Mouse (Mus musculus) macrophage (primary cell): ENCODE results near the gene 6030468B19Rik. TPM values are rescaled to one million over a fixed set of nuclear protein-coding genes. Genes with fewer than 3 reads are reported as not detected.
"Not testable (repeated sequence)": the region's sequence is repeated elsewhere in the genome, so short reads cannot be mapped to it uniquely, and the experiment has no call there.

Source experiments
- H3K27ac ChIP-seq: fragments of 350-480 bp; formaldehyde crosslinking; 2 replicates; pipeline ENCODE4 v1.9.0; 2021
- H3K36me3 ChIP-seq: fragments of 350-480 bp; formaldehyde crosslinking; 2 replicates; pipeline ENCODE4 v1.9.0; 2021; ENCODE audit errors: inconsistent target
- H3K4me3 ChIP-seq: fragments of 350-480 bp; formaldehyde crosslinking; 2 replicates; pipeline ENCODE4 v1.9.0; 2021; ENCODE audit errors: inconsistent target
- H3K79me2 ChIP-seq: fragments of 350-480 bp; formaldehyde crosslinking; 2 replicates; pipeline ENCODE4 v1.9.0; 2021; ENCODE audit errors: inconsistent target
- WGBS: methylation state at CpG from one replicate; pipeline ENCODE4 v1.1.7; 2026; ENCODE audit warnings: inconsistent platforms; ENCODE audit not compliant: missing documents; 5-methylcytosine and 5-hydroxymethylcytosine counted together
- polyA plus RNA-seq: library from polyadenylated mRNA; stranded (reverse); fragments of 250-400 nt; gene quantifications from 3 replicates; pipeline ENCODE4 v1.2.4, GENCODE M21; 2018; ENCODE audit warnings: inconsistent platforms

6030468B19Rik gene
- polyA plus RNA-seq, 1 experiment from 2014 or later = not detected

- Histone ChIP-seq H3K79me2 (no peaks in the 10 kb centered on the region), H3K27ac (peak overlapping the region; percentile 98), H3K36me3 (no peaks in the 10 kb centered on the region), H3K4me3 (peak overlapping the region; percentile 44)
- 51% methylated on average over 9 of the region's 9 CpGs for WGBS
Observed at GRCm38 (mm10) chr11:117782705-117783034, 14.8 kb upstream of the 6030468B19Rik start.

GRCm38 (mm10) chr11:117783089-117783488, 14.4 kb upstream of the 6030468B19Rik start:
- 13% methylated on average over 31 of the region's 31 CpGs for WGBS
- Histone ChIP-seq H3K4me3 (peak overlapping the region; percentile 44), H3K27ac (peak overlapping the region; percentile 98)

DNA sequence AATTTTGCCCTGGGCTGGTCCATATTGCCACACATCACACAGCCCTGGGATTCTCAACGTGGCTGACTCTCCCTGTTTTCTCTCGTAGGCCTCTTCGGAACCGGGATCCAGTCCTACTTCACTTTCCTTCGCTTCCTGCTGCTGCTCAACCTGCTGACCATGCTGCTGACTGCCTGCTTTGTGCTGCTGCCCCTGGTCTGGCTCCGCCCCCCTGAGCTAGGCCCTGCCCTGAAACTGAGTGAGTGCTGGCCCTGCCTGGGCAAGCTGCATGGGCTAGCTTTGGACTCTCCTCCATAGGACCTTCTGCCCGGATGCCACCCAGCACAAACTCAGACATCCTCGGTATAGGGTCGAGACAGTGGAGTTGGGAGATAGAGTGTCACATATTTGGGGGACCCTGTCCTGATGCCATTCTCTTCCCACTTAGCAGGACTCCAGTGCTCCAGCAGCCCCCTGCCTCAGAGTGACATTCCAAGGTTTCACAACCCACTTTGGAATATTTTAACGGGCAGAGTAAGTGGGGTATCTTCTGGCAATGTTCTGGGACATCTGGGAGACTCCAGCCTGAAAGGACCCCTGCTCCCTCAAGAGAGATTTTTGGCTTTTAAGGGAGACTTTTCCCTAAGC, 13.7 kb upstream of the 6030468B19Rik start:
- Histone ChIP-seq H3K79me2 (no peaks in the 10 kb centered on the region), H3K36me3 (no peaks in the 10 kb centered on the region), H3K27ac (0 out of 2 replicates have a peak overlapping the region, but pooled peaks have one; percentile 12), H3K4me3 (peak overlapping the region; percentile 10; the same call in 1 of the 2 replicates)
- WGBS = 77% methylated on average over 10 of the region's 10 CpGs

More at GRCm38 (mm10) chr11:117783089-117783488, 14.4 kb upstream of the 6030468B19Rik start:
- Histone ChIP-seq H3K36me3 (no peaks in the 10 kb centered on the region), H3K79me2 (no peaks in the 10 kb centered on the region)

- Histone ChIP-seq H3K27ac (no peak overlapping the region), H3K4me3 (no peak overlapping the region), H3K36me3 (no peaks in the 10 kb centered on the region), H3K79me2 (no peaks in the 10 kb centered on the region)
- 25% methylated on average over 10 of the region's 10 CpGs for WGBS
Observed at GRCm38 (mm10) chr11:117786294-117786693, 11.2 kb upstream of the 6030468B19Rik start.

DNA sequence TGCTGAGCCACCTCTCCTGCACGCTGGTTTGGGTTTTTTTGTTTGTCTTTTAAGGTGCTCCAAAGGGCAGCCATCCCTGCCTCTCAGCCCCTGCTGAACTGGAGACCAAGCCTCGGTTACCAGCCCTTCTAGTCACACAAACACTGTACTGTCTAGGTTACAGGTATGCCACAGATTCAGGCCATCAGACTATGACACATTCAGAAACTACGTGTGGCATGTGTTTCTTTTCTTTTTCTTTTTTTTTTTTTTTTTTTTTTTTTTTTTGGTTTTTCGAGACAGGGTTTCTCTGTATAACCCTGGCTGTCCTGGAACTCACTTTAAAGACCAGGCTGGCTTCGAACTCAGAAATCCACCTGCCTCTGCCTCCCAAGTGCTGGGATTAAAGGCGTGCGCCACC, 9.0 kb upstream of the 6030468B19Rik start:
- H3K4me3 ChIP-seq, H3K27ac ChIP-seq, H3K36me3 ChIP-seq: not testable (repeated sequence)

GRCm38 (mm10) chr11:117790286-117790685, 7.2 kb upstream of the 6030468B19Rik start:
- Histone ChIP-seq H3K4me3 (no peak overlapping the region), H3K27ac (no peak overlapping the region), H3K36me3 (no peaks in the 10 kb centered on the region), H3K79me2 (no peaks in the 10 kb centered on the region)
- WGBS = 24% methylated on average over 13 of the region's 14 CpGs

More for the DNA sequence above, 9.0 kb upstream of the 6030468B19Rik start:
- H3K79me2 ChIP-seq = not testable (repeated sequence)
- WGBS = 92% methylated on average over 4 of the region's 7 CpGs

DNA sequence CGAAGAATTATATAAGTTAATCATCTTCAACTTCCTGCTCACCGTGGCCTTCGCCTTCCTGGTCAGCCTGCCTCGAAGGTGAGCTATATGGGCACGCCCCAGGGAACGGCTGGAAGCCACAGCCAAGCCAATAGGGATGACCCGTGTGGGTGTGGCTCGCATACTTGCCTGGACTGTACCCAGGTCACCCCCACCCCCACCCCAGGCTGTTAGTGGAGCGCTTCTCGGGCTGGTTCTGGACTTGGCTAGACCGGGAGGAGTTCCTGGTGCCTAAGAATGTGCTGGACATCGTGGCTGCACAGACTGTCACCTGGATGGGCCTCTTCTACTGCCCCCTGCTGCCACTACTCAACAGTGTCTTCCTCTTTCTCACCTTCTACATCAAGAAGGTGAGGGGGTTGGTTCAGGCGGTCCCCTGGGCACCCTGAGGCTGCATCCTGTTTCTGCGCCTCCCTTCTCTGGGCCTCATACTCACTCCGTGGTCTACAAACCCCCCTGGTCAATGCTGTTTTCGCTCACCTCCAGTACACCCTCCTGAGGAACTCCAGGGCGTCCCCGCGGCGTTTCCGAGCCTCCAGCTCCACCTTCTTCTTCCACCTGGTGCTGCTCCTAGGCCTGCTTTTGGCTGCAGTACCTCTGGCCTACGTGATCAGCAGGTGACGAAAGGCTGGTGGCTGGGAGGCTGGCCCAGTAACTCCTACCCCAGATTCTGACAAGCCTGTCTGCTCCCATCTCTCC, 6.6 kb upstream of the 6030468B19Rik start:
- no peak overlapping the region for H3K27ac ChIP-seq
- H3K36me3 ChIP-seq = no peaks in the 10 kb centered on the region
- no peaks in the 10 kb centered on the region for H3K79me2 ChIP-seq
- H3K4me3 ChIP-seq = no peak overlapping the region
- WGBS = 81% methylated on average over 18 of the region's 23 CpGs

DNA sequence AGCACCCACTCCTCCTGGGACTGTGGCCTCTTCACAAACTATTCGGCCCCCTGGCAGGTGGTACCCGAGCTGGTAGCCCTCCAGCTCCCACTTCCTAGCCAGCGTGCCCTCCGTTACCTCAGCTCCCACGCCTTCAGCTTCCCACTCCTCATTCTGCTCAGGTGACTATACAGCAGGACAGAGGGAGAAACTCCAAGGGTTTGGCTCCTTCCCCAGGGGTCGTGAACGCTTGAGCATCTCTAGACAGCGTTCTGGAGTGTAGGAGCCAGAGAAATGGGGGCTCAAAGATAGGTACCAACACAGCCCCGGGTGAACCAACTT, 6.1 kb upstream of the 6030468B19Rik start:
- H3K79me2 ChIP-seq = no peaks in the 10 kb centered on the region
- no peak overlapping the region for H3K27ac ChIP-seq
- H3K36me3 ChIP-seq = no peaks in the 10 kb centered on the region
- 96% methylated on average over 8 of the region's 9 CpGs for WGBS
- no peak overlapping the region for H3K4me3 ChIP-seq

DNA sequence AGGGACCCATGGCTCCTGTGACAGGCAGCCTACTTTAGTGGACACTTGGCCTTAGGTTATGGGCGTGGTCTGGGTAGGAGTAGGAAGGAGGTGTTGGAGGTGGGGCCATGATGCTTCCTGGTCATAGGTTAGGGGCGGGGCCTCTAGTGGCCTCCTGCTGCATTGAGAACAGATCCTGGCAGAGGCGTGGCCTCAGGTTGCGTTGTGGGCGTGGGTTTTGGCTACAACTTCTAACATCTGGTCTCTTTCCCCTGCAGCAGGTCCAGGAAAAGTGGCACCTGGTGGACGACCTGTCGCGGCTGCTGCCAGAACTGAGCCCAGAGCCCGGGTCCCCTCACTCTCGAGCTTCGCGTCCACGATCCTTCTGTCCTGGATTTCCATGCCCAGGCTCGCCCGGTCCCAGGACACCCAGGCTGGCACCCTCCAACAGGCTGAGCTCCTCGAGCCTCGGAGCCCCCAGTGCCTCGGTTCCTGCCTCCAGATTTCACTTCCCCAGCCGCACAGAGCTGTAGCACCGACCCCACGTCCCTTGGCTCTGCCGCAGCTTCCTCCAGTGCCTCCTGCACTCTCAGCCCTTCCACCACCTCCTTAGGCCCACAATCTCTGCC, 5.1 kb upstream of the 6030468B19Rik start:
- H3K36me3 ChIP-seq = no peaks in the 10 kb centered on the region
- peak overlapping the region; percentile 0; the same call in 1 of the 2 replicates for H3K4me3 ChIP-seq
- peak overlapping the region; percentile 27 for H3K27ac ChIP-seq
- H3K79me2 ChIP-seq = no peaks in the 10 kb centered on the region
- WGBS = 6% methylated on average over 22 of the region's 22 CpGs

- Histone ChIP-seq H3K27ac (no peak overlapping the region), H3K79me2 (no peaks in the 10 kb centered on the region), H3K4me3 (no peak overlapping the region), H3K36me3 (no peaks in the 10 kb centered on the region)
- WGBS = 76% methylated on average over 4 of the region's 4 CpGs
Observed at GRCm38 (mm10) chr11:117794035-117794551, 3.4 kb upstream of the 6030468B19Rik start.

DNA sequence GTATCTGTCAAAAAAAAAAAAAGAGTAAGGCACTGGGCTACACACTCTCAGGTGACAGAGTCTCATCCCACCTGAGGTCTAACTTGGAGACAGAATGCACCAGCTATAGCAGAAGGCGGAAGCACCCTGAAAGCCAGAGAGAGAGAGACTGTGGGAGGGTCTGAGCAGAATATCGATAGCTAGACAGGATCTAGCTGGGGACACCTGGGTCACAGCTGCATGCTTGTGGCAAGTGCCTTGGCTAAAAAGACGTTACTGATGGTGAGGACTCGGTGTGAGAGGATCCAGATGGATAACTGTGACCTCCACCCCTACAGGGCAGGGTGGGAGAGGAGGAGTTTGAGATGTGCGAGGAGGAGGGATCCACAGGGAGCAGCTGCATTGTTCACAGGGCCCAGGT, 506 bp upstream of the 6030468B19Rik start:
- no peaks in the 10 kb centered on the region for H3K36me3 ChIP-seq
- 95% methylated on average over 5 of the region's 5 CpGs for whole genome bisulfite sequencing
- no peak overlapping the region for H3K27ac ChIP-seq
- H3K4me3 ChIP-seq = no peak overlapping the region
- no peaks in the 10 kb centered on the region for H3K79me2 ChIP-seq

- Histone ChIP-seq H3K79me2 (no peaks in the 10 kb centered on the region), H3K4me3 (no peak overlapping the region), H3K36me3 (no peaks in the 10 kb centered on the region), H3K27ac (no peak overlapping the region)
- 51% methylated on average over 2 of the region's 2 CpGs for WGBS
Observed at GRCm38 (mm10) chr11:117798160-117798541, 691 bp downstream of the 6030468B19Rik start.

- H3K79me2 ChIP-seq = no peaks in the 10 kb centered on the region
- no peak overlapping the region for H3K4me3 ChIP-seq
- 13% methylated on average over 5 of the region's 5 CpGs for WGBS
- no peaks in the 10 kb centered on the region for H3K36me3 ChIP-seq
- no peak overlapping the region for H3K27ac ChIP-seq
Observed at GRCm38 (mm10) chr11:117799174-117799573, 1.7 kb downstream of the 6030468B19Rik start.

DNA sequence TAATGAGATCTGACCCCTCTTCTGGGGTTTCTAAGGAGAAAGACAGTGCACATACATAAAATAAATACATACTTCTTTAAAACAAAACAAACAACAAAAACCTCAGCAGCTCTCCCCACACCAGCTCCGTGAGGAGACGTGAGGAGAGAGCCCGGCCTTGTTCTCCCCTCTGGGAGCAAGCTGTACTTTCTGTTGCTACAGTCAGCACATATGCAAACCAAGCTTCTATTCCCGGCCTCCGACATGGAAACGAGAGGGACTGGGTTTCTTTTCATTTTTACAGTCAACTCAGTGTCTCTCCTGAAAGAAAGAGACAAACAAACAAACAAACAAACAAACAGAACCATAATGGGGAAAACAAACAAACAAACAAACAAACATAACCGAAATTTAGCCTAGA, 2.6 kb downstream of the 6030468B19Rik start:
- no peaks in the 10 kb centered on the region for H3K79me2 ChIP-seq
- H3K36me3 ChIP-seq = no peaks in the 10 kb centered on the region
- no peak overlapping the region for H3K4me3 ChIP-seq
- no peak overlapping the region for H3K27ac ChIP-seq
- 90% methylated on average over 6 of the region's 7 CpGs for WGBS

DNA sequence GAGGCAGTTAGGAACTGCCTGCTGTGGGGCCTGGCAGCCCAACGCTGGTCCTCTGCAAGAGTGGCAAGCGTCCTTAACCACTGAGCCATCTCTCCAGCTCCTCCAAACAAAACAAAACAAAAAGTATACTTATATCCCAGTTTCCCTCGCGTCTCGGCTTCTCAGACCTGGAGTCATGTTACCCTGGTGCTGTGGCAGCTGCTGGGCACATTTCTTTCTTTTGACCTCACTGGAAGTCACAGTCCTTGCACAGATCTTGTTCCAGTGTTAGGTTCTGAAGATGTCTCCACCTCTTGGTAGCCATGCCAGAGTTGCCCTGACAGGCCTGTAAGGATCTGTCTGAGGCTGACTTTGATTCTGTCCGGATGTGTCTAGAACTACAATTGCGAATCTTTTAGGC, 4.2 kb downstream of the 6030468B19Rik start:
- H3K4me3 ChIP-seq = no peak overlapping the region

More for the DNA sequence above, 4.2 kb downstream of the 6030468B19Rik start:
- Histone ChIP-seq H3K27ac (no peak overlapping the region), H3K36me3 (no peaks in the 10 kb centered on the region), H3K79me2 (no peaks in the 10 kb centered on the region)
- WGBS = 94% methylated on average over 7 of the region's 7 CpGs
